Mouse (Mus musculus): ENCODE data around the gene Gm9833. TPM values are rescaled to one million over a fixed set of nuclear protein-coding genes. Genes with fewer than 3 reads are reported as not detected.
"Not testable (repeated sequence)": the region's sequence is repeated elsewhere in the genome, so short reads cannot be mapped to it uniquely, and the experiment has no call there.

Gm9833 gene
- polyA plus RNA-seq (2015; fragmentation: Nextera tagmentation; extraction: Ambion mirVana), result 0.93 and 0.95 TPM in 2 replicates

DNA sequence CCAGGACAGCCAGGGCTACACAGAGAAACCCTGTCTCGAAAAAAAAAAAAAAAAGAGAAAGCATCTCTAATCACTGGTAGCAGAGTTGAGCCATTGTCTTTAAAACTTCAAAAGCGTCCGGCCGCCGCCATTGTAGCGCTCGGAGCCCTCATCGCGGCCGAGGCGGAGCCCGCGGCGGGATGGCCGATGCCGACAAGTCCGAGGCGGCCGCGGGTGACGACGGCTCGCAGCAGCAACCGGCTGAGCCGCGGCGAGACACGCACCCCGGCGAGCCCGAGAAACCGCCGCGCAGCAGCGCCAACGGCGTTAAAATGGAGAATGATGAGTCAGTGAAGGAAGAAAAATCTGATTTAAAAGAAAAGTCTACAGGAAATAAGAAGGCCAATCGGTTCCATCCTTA is at the start of gene Gm9833:
Gm9833 (plus strand) TSS at position 117 of the 400 bp plus-strand sequence.
- not testable (repeated sequence) for H3K27ac ChIP-seq (ENCODE audit: low read length); ATAC-seq; H3K4me1 ChIP-seq (ENCODE audit: insufficient read depth, low read depth, low read length); H3K4me3 ChIP-seq (ENCODE audit: low read depth, low read length); H3K9me3 ChIP-seq (ENCODE audit: low read length); H3K27me3 ChIP-seq (replicated peaks; ENCODE audit: insufficient read depth, low read length); DNase-seq (ENCODE audit: low spot score); H3K36me3 ChIP-seq (ENCODE audit: insufficient read depth, low read length); H3K9ac ChIP-seq (replicated peaks; ENCODE audit: low read depth)
- WGBS, result 26% methylated on average over 27 of the region's 38 CpGs
- peak within 1 kb of the TSS; percentile 25; the same call in 1 of the 2 replicates for H3K4me2 ChIP-seq (replicated peaks; ENCODE audit: low read depth, low read length)

DNA sequence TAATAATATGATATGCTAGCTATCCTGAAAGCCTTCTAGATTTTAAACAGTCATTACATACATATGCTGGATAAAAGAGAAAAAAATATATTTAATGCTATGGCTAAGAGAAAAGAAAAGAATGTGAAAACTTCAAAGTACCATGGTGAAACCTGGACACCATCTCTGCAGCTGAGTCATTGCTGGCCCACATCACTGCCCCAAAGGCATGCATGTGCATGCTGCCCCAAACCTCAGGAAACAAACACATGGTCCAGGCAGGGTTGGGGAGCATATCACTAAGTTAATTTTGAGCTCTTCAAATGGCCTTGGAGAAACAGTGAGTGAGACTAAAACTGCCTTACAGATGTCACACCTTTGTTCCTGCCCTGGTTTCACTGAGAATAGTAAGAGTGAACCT is 17.8 kb upstream of the Gm9833 start:
- no peak for TF ChIP-seq CTCF (IDR thresholded peaks at IDR 0.05)
- no peak for TF ChIP-seq EP300 (IDR thresholded peaks at IDR 0.05)
- Histone ChIP-seq H3K4me1 (ENCODE audit: insufficient read depth, low read depth, low read length) (no peaks in the 10 kb centered on the region), H3K9ac (replicated peaks; ENCODE audit: low read depth) (no peak overlapping the region), H3K36me3 (ENCODE audit: insufficient read depth, low read length) (no peaks in the 10 kb centered on the region), H3K9me3 (ENCODE audit: low read length) (no peaks in the 10 kb centered on the region), H3K27ac (ENCODE audit: low read length) (no peak overlapping the region), H3K4me2 (replicated peaks; ENCODE audit: low read depth, low read length) (no peak overlapping the region), H3K27me3 (replicated peaks; ENCODE audit: insufficient read depth, low read length) (no peaks in the 10 kb centered on the region), H3K4me3 (ENCODE audit: low read depth, low read length) (no peak overlapping the region)
- no peak for ATAC-seq
- DNase-seq (ENCODE audit: low spot score), result no peak

DNA sequence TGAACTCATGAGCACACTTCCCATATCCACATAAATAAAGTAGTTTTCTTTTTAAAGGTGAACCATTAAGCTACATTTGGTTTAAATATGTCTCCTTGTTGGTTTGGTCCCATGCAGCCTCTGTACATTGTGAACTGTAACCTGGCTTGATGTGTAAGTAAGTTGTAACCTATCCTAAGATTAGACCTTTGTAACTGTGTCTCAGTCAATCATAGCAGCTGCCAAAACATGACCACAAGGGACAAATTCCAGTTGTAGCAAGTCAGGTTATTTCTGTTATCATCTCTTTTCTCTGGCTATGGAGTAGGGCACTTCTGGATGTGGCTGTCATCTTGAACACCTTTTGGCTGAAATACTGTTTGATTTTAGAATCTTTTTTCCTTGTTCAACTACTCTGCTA is 12.1 kb upstream of the Gm9833 start:
- Histone ChIP-seq H3K9me3 (ENCODE audit: low read length) (no peaks in the 10 kb centered on the region), H3K9ac (replicated peaks; ENCODE audit: low read depth) (no peak overlapping the region), H3K4me1 (ENCODE audit: insufficient read depth, low read depth, low read length) (no peaks in the 10 kb centered on the region), H3K27ac (ENCODE audit: low read length) (no peak overlapping the region), H3K36me3 (ENCODE audit: insufficient read depth, low read length) (no peaks in the 10 kb centered on the region), H3K4me3 (ENCODE audit: low read depth, low read length) (no peak overlapping the region), H3K27me3 (replicated peaks; ENCODE audit: insufficient read depth, low read length) (no peaks in the 10 kb centered on the region), H3K4me2 (replicated peaks; ENCODE audit: low read depth, low read length) (no peak overlapping the region)
- no peak for ATAC-seq
- TF ChIP-seq EP300 (IDR thresholded peaks at IDR 0.05), result no peak
- TF ChIP-seq CTCF (IDR thresholded peaks at IDR 0.05), result no peak
- no peak for DNase-seq (ENCODE audit: low spot score)

DNA sequence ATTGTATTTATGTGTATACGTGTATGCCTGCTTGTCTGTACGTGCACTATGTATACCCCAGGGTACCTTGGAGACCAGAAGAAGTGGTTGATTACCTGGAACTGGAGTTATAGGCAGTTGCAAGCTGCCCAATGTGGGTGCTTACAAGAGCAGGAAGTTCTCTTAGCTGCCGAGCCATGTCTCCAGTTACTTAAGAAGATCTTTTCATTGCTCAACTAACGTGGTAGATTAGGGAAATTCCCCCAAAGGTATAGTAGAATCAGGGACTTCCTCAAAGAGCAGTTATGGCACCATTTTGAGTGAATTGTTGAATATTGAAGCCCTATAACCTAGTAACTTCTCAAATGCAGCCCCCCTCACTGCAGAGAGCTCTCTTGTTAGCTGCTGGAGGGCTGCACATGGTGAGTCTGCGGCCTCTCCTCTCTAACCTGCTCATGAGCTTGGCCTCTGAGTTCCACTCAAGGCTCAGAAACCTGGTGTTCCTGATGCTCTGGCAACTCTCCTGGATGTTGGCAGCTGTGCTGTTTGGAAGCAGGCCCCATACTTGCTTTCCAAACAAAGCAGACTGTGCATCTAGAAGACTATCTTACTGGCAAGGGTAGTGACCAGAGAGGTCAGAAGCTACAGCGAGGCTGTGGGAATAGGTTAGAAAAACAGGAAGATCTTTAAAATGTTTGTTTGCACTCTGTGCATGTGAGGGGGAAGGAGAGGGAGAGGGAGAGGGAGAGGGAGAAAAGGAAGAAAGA is 10.6 kb upstream of the Gm9833 start:
- H3K27me3 ChIP-seq (replicated peaks; ENCODE audit: insufficient read depth, low read length), result no peaks in the 10 kb centered on the region
- no peak overlapping the region for H3K4me3 ChIP-seq (ENCODE audit: low read depth, low read length)
- H3K36me3 ChIP-seq (ENCODE audit: insufficient read depth, low read length), result no peaks in the 10 kb centered on the region
- ATAC-seq, result no peak
- H3K4me2 ChIP-seq (replicated peaks; ENCODE audit: low read depth, low read length), result no peak overlapping the region
- WGBS, result 67% methylated on average over 6 of the region's 6 CpGs
- TF ChIP-seq CTCF (IDR thresholded peaks at IDR 0.05) (no peak), EP300 (IDR thresholded peaks at IDR 0.05) (no peak)
- no peak overlapping the region for H3K9ac ChIP-seq (replicated peaks; ENCODE audit: low read depth)
- H3K9me3 ChIP-seq (ENCODE audit: low read length), result no peaks in the 10 kb centered on the region
- no peak overlapping the region for H3K27ac ChIP-seq (ENCODE audit: low read length)
- H3K4me1 ChIP-seq (ENCODE audit: insufficient read depth, low read depth, low read length), result no peaks in the 10 kb centered on the region
- peak; percentile 55 for DNase-seq (ENCODE audit: low spot score)

DNA sequence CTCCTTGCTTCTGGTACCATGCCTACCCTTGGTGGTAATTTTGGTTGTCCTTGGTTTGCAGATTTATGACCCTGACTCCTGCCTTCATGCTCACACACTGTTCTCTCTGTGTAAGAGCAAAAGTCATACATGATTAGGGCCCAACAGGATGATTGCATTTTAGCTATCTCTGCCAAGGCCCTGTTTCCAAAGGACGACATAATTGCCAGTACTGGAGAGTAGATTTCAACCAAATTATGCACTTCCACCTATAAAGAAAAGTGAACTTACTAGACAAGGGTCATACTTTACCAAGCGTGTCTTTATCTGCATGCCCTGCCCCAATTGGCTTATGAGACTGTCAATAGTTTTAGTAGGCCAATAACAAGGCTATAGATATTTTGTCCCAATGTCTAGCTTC is 9.8 kb upstream of the Gm9833 start:
- H3K9ac ChIP-seq (replicated peaks; ENCODE audit: low read depth), result no peak overlapping the region
- no peaks in the 10 kb centered on the region for H3K27me3 ChIP-seq (replicated peaks; ENCODE audit: insufficient read depth, low read length)
- H3K4me1 ChIP-seq (ENCODE audit: insufficient read depth, low read depth, low read length), result no peaks in the 10 kb centered on the region
- ATAC-seq, result no peak
- DNase-seq (ENCODE audit: low spot score), result no peak
- no peak overlapping the region for H3K4me3 ChIP-seq (ENCODE audit: low read depth, low read length)
- no peak overlapping the region for H3K4me2 ChIP-seq (replicated peaks; ENCODE audit: low read depth, low read length)
- TF ChIP-seq EP300 (IDR thresholded peaks at IDR 0.05) (no peak), CTCF (IDR thresholded peaks at IDR 0.05) (no peak)
- no peak overlapping the region for H3K27ac ChIP-seq (ENCODE audit: low read length)
- no peaks in the 10 kb centered on the region for H3K9me3 ChIP-seq (ENCODE audit: low read length)
- WGBS, result 83% methylated on average over 2 of the region's 2 CpGs
- no peaks in the 10 kb centered on the region for H3K36me3 ChIP-seq (ENCODE audit: insufficient read depth, low read length)

DNA sequence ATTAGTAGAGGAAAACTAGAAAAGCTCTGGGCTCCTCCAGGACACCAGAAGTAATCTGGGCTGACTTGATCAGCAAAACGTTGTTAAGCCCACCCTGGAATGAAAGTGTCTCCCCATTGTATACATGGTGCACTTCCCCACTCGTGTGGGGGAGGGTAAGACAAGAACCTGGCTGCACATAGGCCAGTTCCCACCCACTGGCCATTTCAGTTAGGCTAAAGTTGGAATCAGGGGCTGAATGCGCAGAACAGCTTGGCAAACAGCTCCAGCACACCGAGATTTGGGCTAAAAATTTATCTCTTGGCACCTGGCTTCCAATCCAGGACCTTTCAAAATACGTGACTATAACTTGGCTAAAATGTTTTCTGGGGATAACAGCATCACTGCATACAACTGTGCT is 6.6 kb upstream of the Gm9833 start:
- TF ChIP-seq EP300 (IDR thresholded peaks at IDR 0.05), result no peak
- TF ChIP-seq CTCF (IDR thresholded peaks at IDR 0.05), result no peak
- Histone ChIP-seq H3K9me3 (ENCODE audit: low read length) (no peaks in the 10 kb centered on the region), H3K27ac (ENCODE audit: low read length) (no peak overlapping the region), H3K36me3 (ENCODE audit: insufficient read depth, low read length) (no peaks in the 10 kb centered on the region), H3K4me3 (ENCODE audit: low read depth, low read length) (no peak overlapping the region), H3K9ac (replicated peaks; ENCODE audit: low read depth) (no peak overlapping the region), H3K27me3 (replicated peaks; ENCODE audit: insufficient read depth, low read length) (no peaks in the 10 kb centered on the region), H3K4me1 (ENCODE audit: insufficient read depth, low read depth, low read length) (no peaks in the 10 kb centered on the region), H3K4me2 (replicated peaks; ENCODE audit: low read depth, low read length) (no peak overlapping the region)
- no peak for DNase-seq (ENCODE audit: low spot score)
- no peak for ATAC-seq
- 53% methylated on average over 5 of the region's 5 CpGs for WGBS
